Mouse (Mus musculus) myocyte (in vitro differentiated cells): ENCODE measurements at regions not wholly inside any gene's neighbourhood (a gene's known extent, or its start where the extent isn't known, plus 50 kb on each side); places are given as distances from the start of the nearest gene placed in this dataset.

Source experiments
- MYOD1 ChIP-seq, 3 experiments: IDR thresholded peaks; one replicate each; pipeline ENCODE4 v1.6.1; 2011; ENCODE audit warnings: control low read depth in 2 of 3, low read depth in 2 of 3, mild to moderate bottlenecking in 2 of 3, moderate library complexity in 1 of 3; ENCODE audit not compliant: insufficient read length in 2 of 3, control insufficient read depth in 1 of 3
- POLR2A ChIP-seq: IDR thresholded peaks from one replicate; pipeline ENCODE4 v1.6.1; 2011; ENCODE audit warnings: low read depth, mild to moderate bottlenecking, control low read depth, moderate library complexity; ENCODE audit not compliant: insufficient read length
- TCF12 ChIP-seq: IDR thresholded peaks from one replicate; pipeline ENCODE4 v1.6.1; 2011; ENCODE audit warnings: mild to moderate bottlenecking, control low read depth; ENCODE audit not compliant: poor library complexity, insufficient read depth, severe bottlenecking

GRCm38 (mm10) chr5:52964209-52964608, 73.7 kb upstream of the Slc34a2 start:
- no peak for TF ChIP-seq POLR2A
- TF ChIP-seq TCF12 = no peak
- TF ChIP-seq MYOD1 (IDR thresholded peaks at IDR 0.05; ENCODE audit: control insufficient read depth in 1 of 3, insufficient read length in 2 of 3, low read depth in 2 of 3) = no peak
